Mouse (Mus musculus): Measurements from ENCODE around the gene Kifc1.
"Not testable (repeated sequence)": the region's sequence is repeated elsewhere in the genome, so short reads cannot be mapped to it uniquely, and the experiment has no call there.

Kifc1 gene

DNA sequence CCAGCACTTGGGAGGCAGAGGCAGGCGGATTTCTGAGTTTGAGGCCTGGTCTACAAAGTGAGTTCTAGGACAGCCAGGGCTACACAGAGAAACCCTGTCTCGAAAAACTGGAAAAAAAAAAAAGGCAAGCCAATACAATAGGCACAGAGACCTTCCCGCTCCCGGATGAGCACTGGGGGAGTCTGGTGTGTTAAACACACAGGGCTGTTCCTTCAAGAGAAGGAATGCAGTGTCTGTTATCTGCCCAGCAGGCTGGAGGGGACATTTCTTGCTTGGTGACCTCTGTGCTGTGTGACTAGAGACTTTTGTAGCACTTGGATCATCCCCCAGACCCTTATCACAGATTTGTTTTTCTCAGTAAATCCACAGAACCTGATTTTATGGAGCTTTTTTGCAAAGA, 11.2 kb upstream of the Kifc1 start:
- no peak for DNase-seq

DNA sequence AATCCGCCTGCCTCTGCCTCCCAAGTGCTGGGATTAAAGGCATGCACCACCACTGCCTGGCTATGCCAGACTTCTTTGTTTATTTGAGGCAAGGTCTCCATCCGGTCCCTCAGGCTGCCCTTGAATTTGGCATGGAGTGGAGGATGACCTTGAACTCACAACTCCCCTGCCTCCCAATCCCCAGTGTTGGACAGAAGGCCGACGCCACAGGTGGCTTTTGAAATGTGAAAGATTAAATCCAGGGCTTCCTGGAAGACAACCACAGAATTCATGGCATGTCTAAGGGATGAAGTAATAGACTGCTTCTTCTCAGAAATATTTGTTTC, 10.5 kb upstream of the Kifc1 start:
- no peak for DNase-seq

- DNase-seq: no peak
Measured at GRCm38 (mm10) chr17:33900281-33900988, 10.0 kb upstream of the Kifc1 start.

DNA sequence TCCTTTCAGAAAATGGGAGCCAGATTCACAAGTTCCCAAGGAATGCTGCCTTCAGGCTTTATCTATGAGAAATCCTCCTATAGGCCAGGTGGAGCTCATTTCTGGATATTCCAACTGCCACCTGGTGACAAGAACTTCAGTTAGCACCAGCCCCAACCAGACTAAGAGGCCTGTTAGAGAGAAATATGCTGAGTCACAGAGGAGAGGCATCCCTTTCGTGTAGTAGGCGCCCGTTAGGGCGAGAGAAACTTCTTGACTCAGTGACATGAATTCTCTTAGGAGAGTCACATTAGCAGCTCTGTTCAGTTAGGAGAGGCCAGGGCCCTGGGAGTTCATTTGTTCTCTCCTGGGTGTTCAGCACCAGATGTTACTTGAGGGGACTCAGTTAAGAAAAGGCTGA, 9.2 kb upstream of the Kifc1 start:
- DNase-seq: no peak

- not testable (repeated sequence) for DNase-seq
Measured at GRCm38 (mm10) chr17:33898193-33898592, 7.7 kb upstream of the Kifc1 start.

GRCm38 (mm10) chr17:33897114-33897794, 6.8 kb upstream of the Kifc1 start:
- no peak for DNase-seq

GRCm38 (mm10) chr17:33893011-33893410, 2.5 kb upstream of the Kifc1 start:
- DNase-seq: not testable (repeated sequence)

DNA sequence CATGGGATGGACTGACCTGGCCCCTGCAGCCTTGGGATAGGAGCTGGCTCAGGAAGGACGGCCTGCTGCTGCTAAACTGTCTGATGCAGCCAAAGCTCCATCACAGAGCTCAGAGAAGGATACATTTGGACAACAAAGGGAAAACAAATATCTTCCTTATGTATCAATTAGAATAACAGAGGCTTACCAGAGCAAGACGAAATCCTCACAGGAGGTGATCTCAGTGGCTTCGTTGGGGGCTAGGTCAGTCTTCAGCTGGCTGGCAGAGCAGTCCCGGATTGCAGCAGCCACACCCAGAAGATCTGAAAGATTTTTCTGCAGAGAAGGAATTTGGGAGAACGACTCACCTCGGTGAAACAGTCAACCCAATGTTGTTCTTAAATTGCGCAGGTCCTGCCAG, 2.0 kb upstream of the Kifc1 start:
- DNase-seq: no peak

GRCm38 (mm10) chr17:33891892-33892291, 1.4 kb upstream of the Kifc1 start:
- not testable (repeated sequence) for DNase-seq

DNA sequence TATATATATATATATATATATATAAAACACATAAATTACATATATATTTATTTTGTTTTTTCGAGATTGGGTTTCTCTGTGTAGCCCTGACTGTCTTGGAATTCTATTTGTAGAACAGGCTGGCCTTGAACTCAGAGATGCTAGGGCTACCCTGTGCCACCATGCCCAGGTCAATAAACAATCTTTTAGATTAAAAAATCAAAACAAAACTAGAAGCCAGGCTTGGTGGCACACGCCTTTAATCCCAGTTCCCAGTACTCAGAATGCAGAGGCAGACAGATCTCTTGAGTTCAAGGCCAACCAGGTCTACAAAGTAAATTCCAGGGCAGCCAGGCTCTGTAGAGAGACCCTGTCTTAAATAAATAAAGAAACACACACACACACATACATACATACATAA, 896 bp upstream of the Kifc1 start:
- DNase-seq: no peak

DNA sequence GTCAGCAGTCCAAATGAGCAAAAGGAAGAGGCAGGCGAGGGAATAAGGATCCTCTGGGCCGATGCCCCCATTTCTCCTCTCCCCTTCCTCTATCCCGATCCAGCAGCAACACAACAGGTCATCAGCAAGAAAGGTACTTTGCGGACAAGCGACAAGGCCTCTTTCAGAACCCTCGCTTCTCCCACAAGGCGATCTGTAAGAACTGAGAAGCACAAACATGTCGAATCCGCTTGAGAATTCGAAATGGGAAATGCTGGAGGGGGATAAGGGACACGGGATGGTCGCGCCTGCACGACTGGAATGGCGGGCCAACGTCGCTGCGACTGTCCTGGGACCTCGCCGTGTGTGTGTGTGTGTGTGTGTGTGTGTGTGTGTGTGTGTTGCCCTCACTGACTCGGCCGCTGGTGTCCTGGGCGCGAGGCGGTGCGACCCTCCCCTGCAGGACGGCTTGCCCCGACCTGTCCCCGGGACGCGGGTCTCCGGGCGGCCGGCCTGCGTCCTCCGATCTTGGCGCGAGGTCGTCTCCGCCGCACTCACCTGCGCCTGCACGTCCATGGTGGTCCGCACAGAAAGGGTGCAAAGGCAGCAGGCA, 424 bp downstream of the Kifc1 start:
- DNase-seq: not testable (repeated sequence)

GRCm38 (mm10) chr17:33888230-33888629, 2.2 kb downstream of the Kifc1 start:
- DNase-seq: not testable (repeated sequence)

DNA sequence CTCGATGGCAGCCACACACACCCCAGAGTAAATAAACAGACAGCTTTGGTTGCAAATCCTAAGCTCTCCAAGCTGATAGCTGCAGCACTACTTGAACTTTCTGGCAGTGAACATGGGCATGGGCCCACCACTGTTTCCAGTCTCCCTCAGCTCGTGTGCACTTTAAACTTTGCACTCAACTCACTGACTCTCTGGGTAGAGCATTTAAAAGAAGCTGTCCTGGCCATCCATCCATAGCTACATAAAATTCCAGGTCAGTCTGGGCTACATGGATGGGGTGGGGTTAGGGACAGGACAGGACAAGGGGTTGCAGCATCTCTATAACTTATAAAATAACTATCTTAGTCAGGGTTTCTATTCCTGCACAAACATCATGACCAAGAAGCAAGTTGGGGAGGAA, 2.7 kb downstream of the Kifc1 start:
- not testable (repeated sequence) for DNase-seq

DNA sequence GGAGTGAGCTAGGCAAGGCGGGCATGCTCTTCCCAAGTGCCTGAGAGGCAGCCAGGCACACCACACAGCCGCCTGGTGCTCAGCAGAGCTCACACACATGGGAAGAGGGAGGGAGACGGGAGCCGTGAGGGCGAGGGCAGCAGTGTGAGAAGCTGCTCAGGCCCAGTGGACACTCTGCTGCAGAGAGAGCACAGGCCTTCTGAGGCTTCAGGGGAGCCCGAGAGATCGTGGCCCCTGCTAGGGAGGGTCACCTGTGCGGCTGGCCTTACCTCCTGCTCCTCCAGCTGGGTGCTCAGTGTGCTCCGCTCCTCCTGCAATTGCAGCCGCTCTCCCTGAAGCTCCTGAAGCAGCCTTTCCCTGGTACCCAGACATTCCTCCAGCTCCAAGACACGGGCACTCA, 6.1 kb downstream of the Kifc1 start:
- not testable (repeated sequence) for DNase-seq

GRCm38 (mm10) chr17:33875797-33876196, 14.7 kb downstream of the Kifc1 start:
- DNase-seq: not testable (repeated sequence)

GRCm38 (mm10) chr17:33874411-33874810, 16.1 kb downstream of the Kifc1 start:
- no peak for DNase-seq

GRCm38 (mm10) chr17:33873537-33873936, 16.9 kb downstream of the Kifc1 start, which contains the start of gene Gm7029:
Gene Gm7029 (plus strand): TSS chr17:33873837.
- not testable (repeated sequence) for DNase-seq

GRCm38 (mm10) chr17:33865330-33866030, 25.0 kb downstream of the Kifc1 start:
- DNase-seq: peak; percentile 73

- no peak for DNase-seq
Measured at GRCm38 (mm10) chr17:33857816-33858215, 32.6 kb downstream of the Kifc1 start.

GRCm38 (mm10) chr17:33851331-33851730, 39.1 kb downstream of the Kifc1 start:
- no peak for DNase-seq

DNA sequence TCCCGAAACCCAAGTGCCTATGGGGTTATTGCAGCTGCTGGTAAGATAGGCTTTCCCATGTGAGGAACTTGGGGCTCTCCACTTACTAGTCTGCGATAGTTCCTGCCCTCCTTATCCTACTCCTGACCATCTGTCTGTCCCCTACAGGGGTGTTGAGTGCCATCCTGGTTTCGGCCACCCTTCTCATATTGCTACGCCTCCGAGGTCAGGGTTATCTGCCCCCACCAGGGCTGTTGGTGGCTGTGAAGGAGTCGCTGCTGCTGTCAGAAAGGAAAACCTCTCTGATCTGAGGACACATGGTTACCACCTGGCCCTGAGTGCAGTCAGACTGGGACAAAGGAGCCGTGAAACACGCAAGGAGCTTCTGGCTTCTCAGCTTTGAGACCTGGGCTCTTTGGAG, 42.3 kb downstream of the Kifc1 start:
- no peak for DNase-seq

- no peak for DNase-seq
Measured at GRCm38 (mm10) chr17:33844196-33844595, 46.3 kb downstream of the Kifc1 start.

DNA sequence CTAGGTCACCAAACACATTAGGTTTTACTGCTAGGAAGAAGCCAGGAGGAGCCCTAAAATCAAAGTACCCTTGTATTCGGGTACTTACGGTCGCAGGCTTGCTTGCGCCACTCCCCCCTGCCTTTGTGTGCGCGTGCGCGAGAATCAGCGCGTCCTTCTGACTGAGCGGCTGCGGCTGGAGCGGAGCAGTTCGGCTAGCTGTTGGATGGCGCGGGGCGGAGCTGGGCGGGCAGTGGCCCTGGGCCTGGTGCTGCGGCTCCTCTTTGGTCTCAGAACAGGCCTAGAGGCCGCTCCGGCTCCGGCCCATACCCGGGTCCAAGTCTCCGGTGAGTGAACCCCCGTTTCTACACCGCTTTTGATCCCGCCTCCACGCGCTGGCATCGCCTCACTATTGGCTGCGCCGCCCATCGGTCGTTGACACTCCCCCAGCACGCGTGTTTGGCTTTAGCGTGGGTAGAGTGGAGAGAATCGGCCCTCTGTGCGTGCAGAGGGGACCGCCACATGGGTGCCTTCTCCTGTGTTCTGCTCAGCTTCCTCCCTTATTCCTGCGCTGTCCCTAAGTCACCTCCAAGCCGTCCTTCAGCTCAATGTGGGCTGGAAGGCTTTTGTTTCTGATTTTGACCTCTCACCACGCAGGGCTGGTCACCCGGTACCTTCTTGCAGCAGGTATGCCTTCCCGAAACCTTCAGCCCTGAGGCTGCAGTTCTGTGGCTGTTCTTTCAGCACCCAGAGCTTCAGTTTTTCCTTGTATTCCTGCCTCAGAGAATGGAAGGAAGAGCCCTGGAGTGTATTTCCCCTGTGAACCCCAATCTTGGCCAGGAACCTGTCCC, 47.3 kb downstream of the Kifc1 start, which contains the start of gene Cd320:
Cd320 (plus strand) TSS at position 126 of the 830 bp plus-strand sequence.
- peak; percentile 93 for DNase-seq

All from right cerebral cortex, postnatal 25 days (tissue).